Comparison of ENCODE assay signal across 28 mouse cellular contexts in the genomic region with DNA sequence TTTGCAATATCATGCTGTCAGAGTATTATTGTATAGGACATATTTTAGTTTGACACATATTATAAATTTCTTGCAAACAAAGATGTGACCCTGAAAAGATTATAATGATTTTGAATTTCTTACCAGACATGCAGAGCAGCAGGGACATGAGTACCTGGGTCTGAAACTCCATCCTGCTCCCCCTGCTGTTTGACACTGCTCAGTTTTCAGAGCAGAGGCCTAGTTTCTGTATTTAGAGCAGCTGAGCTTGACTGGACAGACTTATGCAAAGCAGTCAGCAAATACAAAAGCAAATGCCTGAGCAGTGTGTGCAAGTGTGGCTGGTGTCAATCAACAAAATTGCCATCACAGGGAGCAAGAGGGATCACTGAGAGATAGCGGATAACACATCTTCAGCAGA.
DNase-seq lines count a peak whose midpoint lies in the region; ATAC-seq lines count a peak whose summit lies in the region.
"Had no signal": no experiment of that assay in that cellular context is flagged by ENCODE, and none has a peak within 500 bp of the region (broad histone marks: within the 10 kb centered on the region; RNA-seq: fewer than 3 reads in every experiment).

No protein-coding gene starts in this region.

- no peak overlapping the region for H3K4me3 ChIP-seq in forebrain, embryonic 16.5 days (replicated peaks; ENCODE audit: low read length)
- H3K4me3 ChIP-seq: erythroblast, embryonic 14.5 days; forebrain, embryonic 12.5 days; heart, adult 2 months; heart, embryonic 12.5 days; intestine, embryonic 15.5 days; layer of hippocampus, adult 2 months; liver, embryonic 15.5 days had no signal

- intact Hi-C loops in left cerebral cortex, postnatal 14 days (cut with DNase I) = no loop called here

- 81% methylated on average over 1 of the region's 1 CpGs for WGBS in forebrain, embryonic 16.5 days

- H3K9ac ChIP-seq in forebrain, embryonic 16.5 days (replicated peaks; ENCODE audit: low read depth, low read length) = no peak overlapping the region
- H3K9ac ChIP-seq: forebrain, embryonic 12.5 days; heart, embryonic 12.5 days; intestine, embryonic 15.5 days; liver, embryonic 15.5 days had no signal

- H3K27me3 ChIP-seq in forebrain, embryonic 16.5 days (replicated peaks; ENCODE audit: control insufficient read depth, insufficient read depth, low read length) = no peaks in the 10 kb centered on the region
- H3K27me3 ChIP-seq: forebrain, embryonic 12.5 days; heart, embryonic 12.5 days; intestine, embryonic 15.5 days; liver, embryonic 15.5 days had no signal

- DNase-seq in left cerebral cortex, adult 11 months (ENCODE audit: low spot score) = peak; percentile 4
- DNase-seq in left cerebral cortex, postnatal 14 days (ENCODE audit: low spot score in 2 of 2) = no peak
- DNase-seq in B cell, adult 2 months = peak; percentile 28 to 29
- DNase-seq in ES-CJ7 (ENCODE audit: low read depth, low spot score) = peak; percentile 23
- DNase-seq in brain, adult 2 months (ENCODE audit: low read depth, low spot score) = peak; percentile 67
- DNase-seq in thymus, postnatal 0 days (ENCODE audit: low spot score) = no peak
- DNase-seq: adrenal gland, adult 2 months; adrenal gland, postnatal 36 days; cerebellum, adult 11 months; cerebellum, adult 9-11 months; heart, adult 2 months; heart, postnatal 4 days; kidney, adult 2 months; kidney, postnatal 36 days; lung, postnatal 36 days; right cerebral cortex, postnatal 25 days; thymus, adult 18-20 months; thymus, postnatal 36 days had no signal

- H3K9me3 ChIP-seq in forebrain, embryonic 16.5 days (ENCODE audit: control insufficient read depth, low read length) = no peaks in the 10 kb centered on the region
- H3K9me3 ChIP-seq: forebrain, embryonic 12.5 days; heart, embryonic 12.5 days; intestine, embryonic 15.5 days; liver, embryonic 15.5 days had no signal

- no peaks in the 10 kb centered on the region for H3K4me1 ChIP-seq in forebrain, embryonic 16.5 days (replicated peaks; ENCODE audit: control insufficient read depth, insufficient read depth, low read length)
- H3K4me1 ChIP-seq: forebrain, embryonic 12.5 days; heart, embryonic 12.5 days; intestine, embryonic 15.5 days; liver, embryonic 15.5 days had no signal

- no peaks in the 10 kb centered on the region for H3K36me3 ChIP-seq in forebrain, embryonic 16.5 days (ENCODE audit: control insufficient read depth, insufficient read depth)
- H3K36me3 ChIP-seq: forebrain, embryonic 12.5 days; heart, embryonic 12.5 days; intestine, embryonic 15.5 days; liver, embryonic 15.5 days had no signal

- H3K4me2 ChIP-seq in forebrain, embryonic 16.5 days (ENCODE audit: low read length) = no peak overlapping the region
- H3K4me2 ChIP-seq: forebrain, embryonic 12.5 days; heart, embryonic 12.5 days; intestine, embryonic 15.5 days; liver, embryonic 15.5 days; midbrain, embryonic 11.5 days had no signal

- H3K27ac ChIP-seq in forebrain, embryonic 16.5 days (ENCODE audit: low read length) = no peak overlapping the region
- H3K27ac ChIP-seq: forebrain, embryonic 12.5 days; heart, adult 2 months; intestine, embryonic 15.5 days; layer of hippocampus, adult 2 months; liver, embryonic 15.5 days had no signal

- ATAC-seq in forebrain, embryonic 16.5 days = no peak
- ATAC-seq: activated CD4-positive, CD25-positive, alpha-beta regulatory T cell, adult 4 months; hindbrain, embryonic 16.5 days; intestine, embryonic 15.5 days had no signal

Comparison
In these comparisons a context has a peak if more than half of its experiments do, and no peak if none do; other contexts are left out.
1. DNase-seq: peak in left cerebral cortex, adult 11 months (single experiment), B cell, adult 2 months (2 of 2), ES-CJ7 (single experiment) and brain, adult 2 months (single experiment); none in left cerebral cortex, postnatal 14 days (0 of 2) and thymus, postnatal 0 days (single experiment).